Mouse (Mus musculus) monocyte, adult 2 months (primary cell): ENCODE results near the gene Ccnd1.

Experiments
- DNase-seq, 2 experiments: peaks; one replicate each; pipeline ENCODE4 v3.0.0; 2022; ENCODE audit warnings: low spot score in 2 of 2, low read depth in 1 of 2

Ccnd1 gene

GRCm38 (mm10) chr7:144940003-144940571 lies 362 bp upstream of the Ccnd1 start:
- no peak for DNase-seq

DNA sequence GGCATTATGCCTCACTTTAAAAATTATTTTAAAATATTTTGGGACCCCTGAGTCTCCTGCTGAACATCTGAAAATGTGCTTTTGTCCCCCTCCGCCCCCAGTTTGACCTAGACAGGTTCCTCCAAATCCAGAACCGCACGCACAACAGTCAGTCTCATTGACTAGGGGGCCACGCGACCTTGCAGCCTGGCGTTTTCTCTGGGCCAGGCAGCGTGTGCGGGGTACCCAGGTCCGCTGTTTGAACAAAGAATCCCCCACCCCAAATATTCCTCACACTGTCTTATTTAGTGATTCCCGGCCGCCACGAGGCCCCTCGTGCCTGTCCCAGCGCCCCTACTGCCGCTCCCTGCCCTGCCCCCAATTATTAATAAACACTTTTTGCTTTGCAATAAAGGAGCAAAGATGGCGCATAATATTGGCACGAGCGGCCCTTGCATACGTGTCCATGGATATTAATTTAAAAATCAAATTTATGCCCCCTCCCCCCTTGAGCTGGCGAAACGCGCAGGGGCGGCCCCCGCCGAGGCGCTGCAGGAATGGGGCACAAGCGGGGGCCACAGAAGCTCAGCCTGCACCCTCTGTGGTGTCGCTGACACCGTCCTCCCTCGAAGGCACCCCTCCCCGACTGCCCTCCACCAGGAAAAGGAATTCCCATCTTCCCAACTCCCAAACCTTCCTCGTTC lies 923 bp downstream of the Ccnd1 start:
- no peak for DNase-seq

- DNase-seq, result no peak
These were observed 1.7 kb downstream of the Ccnd1 start for GRCm38 (mm10) chr7:144937899-144938517.

DNA sequence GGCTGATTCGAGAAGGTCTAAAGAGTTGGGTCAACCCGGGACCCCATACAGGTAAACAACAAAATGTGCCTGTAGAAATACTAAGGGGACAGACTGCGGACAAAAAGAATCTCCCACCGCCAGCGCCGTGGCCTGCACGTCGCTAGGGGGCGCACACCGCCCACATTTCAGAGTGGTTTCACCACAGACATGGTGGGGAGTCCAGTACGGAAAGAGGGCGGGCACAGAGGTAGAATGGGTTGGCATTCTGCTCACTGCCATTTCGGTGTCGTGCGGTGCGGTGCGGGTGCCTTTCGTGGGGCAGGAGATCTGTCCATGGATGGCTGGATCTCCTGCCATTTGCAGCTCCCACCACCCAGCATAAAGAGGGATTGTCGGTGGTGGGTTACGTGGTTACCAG lies 2.2 kb downstream of the Ccnd1 start:
- DNase-seq, result peak; percentile 55 to 76

DNA sequence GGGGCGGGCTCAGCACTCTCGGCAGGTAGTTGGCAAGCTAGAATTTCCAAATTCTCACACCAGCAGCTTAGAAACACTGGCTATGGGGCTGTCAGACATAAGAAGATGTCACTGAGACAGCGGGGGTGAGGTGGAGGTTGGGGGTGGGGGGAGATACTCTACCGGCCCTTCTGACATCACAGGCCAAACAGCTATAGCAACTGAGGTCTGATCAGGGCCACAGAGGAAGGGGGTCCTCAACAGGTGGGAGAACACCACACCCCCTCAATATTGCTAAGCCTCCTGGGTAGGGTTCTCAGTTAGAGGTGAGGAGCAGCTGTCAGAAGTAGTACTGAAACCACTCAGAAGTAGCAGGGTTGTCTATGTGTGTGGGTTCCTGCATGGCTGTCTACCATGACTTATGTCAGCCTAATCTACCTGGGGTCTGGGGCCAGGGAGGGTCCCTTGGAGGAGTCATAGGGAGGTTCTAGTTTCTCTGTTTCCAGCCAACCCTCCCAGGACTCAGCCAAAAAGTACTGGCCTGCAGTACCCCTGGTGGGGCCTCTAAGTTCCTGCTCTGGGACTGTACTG lies 3.3 kb downstream of the Ccnd1 start:
- no peak for DNase-seq

DNA sequence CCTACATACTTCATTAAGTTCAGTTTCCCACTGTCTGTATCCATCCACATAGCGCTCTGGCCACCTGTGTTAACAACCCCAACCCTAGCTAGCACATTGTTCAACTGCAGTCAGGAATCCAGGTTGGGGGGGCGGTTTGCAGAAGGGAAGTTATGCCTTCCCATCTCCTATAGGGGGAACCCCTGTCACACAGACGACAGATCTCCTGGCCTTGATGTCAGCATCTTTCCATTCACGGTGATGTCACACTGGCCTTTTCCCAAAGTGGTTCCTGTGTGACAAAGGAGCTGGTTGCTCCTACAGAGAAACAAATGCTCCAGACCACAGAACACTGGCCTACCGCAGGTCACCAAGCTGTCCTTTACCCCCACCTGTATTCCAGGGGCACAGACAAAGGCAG lies 4.2 kb downstream of the Ccnd1 start:
- no peak for DNase-seq

DNA sequence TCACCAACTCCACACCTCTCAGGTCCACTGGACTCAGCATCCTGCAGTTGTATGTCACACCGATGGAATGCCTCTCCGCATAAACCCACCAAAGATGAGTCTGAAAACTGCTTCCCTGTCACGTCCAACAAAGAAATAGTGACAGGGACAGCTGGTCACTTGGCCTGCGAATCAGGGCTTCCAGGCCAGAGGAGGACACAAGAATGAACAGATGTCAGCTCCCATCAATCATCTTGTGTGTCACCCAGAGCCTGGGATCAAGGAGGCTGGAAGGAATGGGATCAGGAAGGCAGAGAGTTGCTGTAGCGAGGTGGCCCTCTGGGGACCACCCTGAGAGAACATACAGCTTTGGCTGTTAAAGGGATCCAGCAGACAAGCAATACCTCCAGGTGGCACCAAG lies 4.8 kb downstream of the Ccnd1 start:
- DNase-seq, result no peak

- no peak for DNase-seq
These were observed 5.9 kb downstream of the Ccnd1 start for GRCm38 (mm10) chr7:144933796-144934195.

DNA sequence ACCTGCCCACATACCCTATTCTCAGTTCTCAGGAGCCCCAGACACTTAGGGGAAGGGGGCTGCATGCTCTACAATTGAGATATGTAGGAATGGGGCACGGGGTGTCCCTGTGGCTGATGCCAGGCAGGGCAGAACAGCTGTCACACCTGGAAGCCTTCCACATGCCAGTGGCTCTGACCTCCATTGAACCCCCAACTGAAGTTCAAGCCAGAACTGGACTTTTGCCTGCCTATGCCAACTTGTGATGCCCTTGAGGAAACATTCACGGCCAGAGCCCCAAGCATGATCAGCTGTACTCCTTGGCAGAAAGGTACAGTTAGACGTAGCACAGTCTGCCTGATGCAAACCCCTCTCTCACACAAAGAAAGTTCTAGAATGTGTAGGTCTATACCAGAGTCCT lies 6.4 kb downstream of the Ccnd1 start:
- DNase-seq, result no peak

DNA sequence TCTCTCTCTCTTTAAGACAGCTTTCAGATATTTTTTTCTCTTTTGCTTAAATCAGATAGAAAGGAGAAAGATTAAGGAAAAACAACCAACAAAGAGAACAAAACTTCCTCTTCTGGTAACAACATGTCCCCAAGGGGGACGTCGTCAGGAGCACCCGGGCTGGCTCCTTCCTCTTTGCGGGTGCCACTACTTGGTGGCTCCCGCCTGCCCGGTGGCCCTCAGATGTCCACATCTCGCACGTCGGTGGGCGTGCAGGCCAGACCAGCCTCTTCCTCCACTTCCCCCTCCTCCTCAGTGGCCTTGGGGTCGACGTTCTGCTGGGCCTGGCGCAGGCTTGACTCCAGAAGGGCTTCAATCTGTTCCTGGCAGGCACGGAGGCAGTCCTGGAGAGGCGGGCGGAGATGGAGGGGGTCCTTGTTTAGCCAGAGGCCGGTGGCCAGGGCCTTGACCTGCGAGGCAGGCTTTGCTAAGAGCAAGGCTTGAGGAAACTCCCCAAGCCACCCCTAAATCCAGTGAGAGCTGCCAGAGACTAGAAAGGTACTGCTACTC lies 7.3 kb downstream of the Ccnd1 start:
- no peak for DNase-seq

- no peak for DNase-seq
These were observed 7.9 kb downstream of the Ccnd1 start for GRCm38 (mm10) chr7:144931778-144932177.

GRCm38 (mm10) chr7:144929931-144930330 lies 9.8 kb downstream of the Ccnd1 start:
- no peak for DNase-seq

GRCm38 (mm10) chr7:144929506-144929905 lies 10.2 kb downstream of the Ccnd1 start:
- DNase-seq, result no peak

- DNase-seq, result no peak
These were observed 10.9 kb downstream of the Ccnd1 start for GRCm38 (mm10) chr7:144928889-144929210.

- no peak for DNase-seq
These were observed 11.5 kb downstream of the Ccnd1 start for GRCm38 (mm10) chr7:144928009-144928888.

GRCm38 (mm10) chr7:144927591-144927990 lies 12.1 kb downstream of the Ccnd1 start:
- DNase-seq, result no peak

GRCm38 (mm10) chr7:144918823-144919222 lies 20.9 kb downstream of the Ccnd1 start:
- no peak for DNase-seq

- peak; percentile 63 to 87 for DNase-seq
These were observed 24.6 kb downstream of the Ccnd1 start, which contains the start of gene LTO1 for GRCm38 (mm10) chr7:144914948-144915750. Gene LTO1 (plus strand): TSS chr7:144915100.

GRCm38 (mm10) chr7:144914296-144914947 lies 25.3 kb downstream of the Ccnd1 start:
- peak in 1 of 2 experiments; percentile 26 for DNase-seq

GRCm38 (mm10) chr7:144912897-144913296 lies 26.8 kb downstream of the Ccnd1 start:
- DNase-seq, result no peak
